Mouse (Mus musculus): Measurements from ENCODE around the gene Fut2. TPM values are rescaled to one million over a fixed set of nuclear protein-coding genes. Genes with fewer than 3 reads are reported as not detected.

Gene Fut2
- polyA plus RNA-seq, 1 experiment = 0.01 TPM

- Histone ChIP-seq H3ac (ENCODE audit: control insufficient read depth, insufficient read length, low read depth) (no peak overlapping the region), H3K27me3 (ENCODE audit: control insufficient read depth, insufficient read depth, insufficient read length) (no peaks in the 10 kb centered on the region)
These were observed 42.1 kb upstream of the Fut2 start for GRCm38 (mm10) chr7:45708221-45708761.

GRCm38 (mm10) chr7:45707375-45707967, 41.3 kb upstream of the Fut2 start:
- no peaks in the 10 kb centered on the region for H3K79me3 ChIP-seq (ENCODE audit: low read depth)
- H3K36me3 ChIP-seq (ENCODE audit: control insufficient read depth, insufficient read depth) = no peaks in the 10 kb centered on the region
- no peaks in the 10 kb centered on the region for H3K27me3 ChIP-seq (ENCODE audit: control insufficient read depth, insufficient read depth, insufficient read length)
- peak overlapping the region; percentile 31 for H3ac ChIP-seq (ENCODE audit: control insufficient read depth, insufficient read length, low read depth)
- H3K4me3 ChIP-seq (ENCODE audit: insufficient read depth, poor library complexity, severe bottlenecking) = no peak overlapping the region
- no peaks in the 10 kb centered on the region for H3K79me2 ChIP-seq (ENCODE audit: control insufficient read depth, insufficient read depth)
- TF ChIP-seq USF1 (IDR thresholded peaks at IDR 0.05; ENCODE audit: low read depth) (peak; percentile 87), MYOG (IDR thresholded peaks at IDR 0.05; ENCODE audit: control insufficient read depth, extremely low read depth, insufficient read length) (no peak), FOSL1 (IDR thresholded peaks at IDR 0.05; ENCODE audit: insufficient read depth, low read length, poor library complexity, severe bottlenecking) (no peak), MAX (IDR thresholded peaks at IDR 0.05) (peak; percentile 72), MYOD1 (IDR thresholded peaks at IDR 0.05; ENCODE audit: control insufficient read depth, insufficient read length, low read depth) (no peak)

More at GRCm38 (mm10) chr7:45708221-45708761, 42.1 kb upstream of the Fut2 start:
- TF ChIP-seq FOSL1 (IDR thresholded peaks at IDR 0.05; ENCODE audit: insufficient read depth, low read length, poor library complexity, severe bottlenecking) (no peak), CTCF (IDR thresholded peaks at IDR 0.05; ENCODE audit: control insufficient read depth, insufficient read depth, insufficient read length) (no peak), MYOD1 (IDR thresholded peaks at IDR 0.05; ENCODE audit: control insufficient read depth, insufficient read length, low read depth) (no peak), MAX (IDR thresholded peaks at IDR 0.05) (no peak), USF1 (IDR thresholded peaks at IDR 0.05; ENCODE audit: low read depth) (no peak), MYOG (IDR thresholded peaks at IDR 0.05; ENCODE audit: control insufficient read depth, extremely low read depth, insufficient read length) (no peak), CEBPB (IDR thresholded peaks at IDR 0.05; ENCODE audit: low read depth) (no peak)
- Histone ChIP-seq H3K4me3 (ENCODE audit: insufficient read depth, poor library complexity, severe bottlenecking) (no peak overlapping the region), H3K79me3 (ENCODE audit: low read depth) (no peaks in the 10 kb centered on the region), H3K79me2 (ENCODE audit: control insufficient read depth, insufficient read depth) (no peaks in the 10 kb centered on the region), H3K36me3 (ENCODE audit: control insufficient read depth, insufficient read depth) (no peaks in the 10 kb centered on the region)

GRCm38 (mm10) chr7:45706721-45707241, 40.6 kb upstream of the Fut2 start:
- TF ChIP-seq MAX (IDR thresholded peaks at IDR 0.05) (no peak), FOSL1 (IDR thresholded peaks at IDR 0.05; ENCODE audit: insufficient read depth, low read length, poor library complexity, severe bottlenecking) (no peak), CTCF (IDR thresholded peaks at IDR 0.05; ENCODE audit: control insufficient read depth, insufficient read depth, insufficient read length) (no peak)
- Histone ChIP-seq H3K4me3 (ENCODE audit: insufficient read depth, poor library complexity, severe bottlenecking) (peak overlapping the region; percentile 37), H3ac (ENCODE audit: control insufficient read depth, insufficient read length, low read depth) (peak overlapping the region; percentile 68), H3K36me3 (ENCODE audit: control insufficient read depth, insufficient read depth) (no peaks in the 10 kb centered on the region), H3K79me2 (ENCODE audit: control insufficient read depth, insufficient read depth) (no peaks in the 10 kb centered on the region), H3K27me3 (ENCODE audit: control insufficient read depth, insufficient read depth, insufficient read length) (no peaks in the 10 kb centered on the region), H3K79me3 (ENCODE audit: low read depth) (no peaks in the 10 kb centered on the region)

- peak overlapping the region; percentile 37 for H3K4me3 ChIP-seq (ENCODE audit: insufficient read depth, poor library complexity, severe bottlenecking)
- no peaks in the 10 kb centered on the region for H3K79me3 ChIP-seq (ENCODE audit: low read depth)
- no peak overlapping the region for H3ac ChIP-seq (ENCODE audit: control insufficient read depth, insufficient read length, low read depth)
- no peak for TF ChIP-seq FOSL1 (IDR thresholded peaks at IDR 0.05; ENCODE audit: insufficient read depth, low read length, poor library complexity, severe bottlenecking)
- TF ChIP-seq MYOD1 (IDR thresholded peaks at IDR 0.05; ENCODE audit: control insufficient read depth, insufficient read length, low read depth) = no peak
- TF ChIP-seq MYOG (IDR thresholded peaks at IDR 0.05; ENCODE audit: control insufficient read depth, extremely low read depth, insufficient read length) = no peak
- TF ChIP-seq USF1 (IDR thresholded peaks at IDR 0.05; ENCODE audit: low read depth) = no peak
- no peak for TF ChIP-seq MAX (IDR thresholded peaks at IDR 0.05)
- TF ChIP-seq CTCF (IDR thresholded peaks at IDR 0.05; ENCODE audit: control insufficient read depth, insufficient read depth, insufficient read length) = no peak
- no peak for TF ChIP-seq CEBPB (IDR thresholded peaks at IDR 0.05; ENCODE audit: low read depth)
- H3K27me3 ChIP-seq (ENCODE audit: control insufficient read depth, insufficient read depth, insufficient read length) = no peaks in the 10 kb centered on the region
- H3K79me2 ChIP-seq (ENCODE audit: control insufficient read depth, insufficient read depth) = no peaks in the 10 kb centered on the region
- no peaks in the 10 kb centered on the region for H3K36me3 ChIP-seq (ENCODE audit: control insufficient read depth, insufficient read depth)
These were observed 39.7 kb upstream of the Fut2 start for GRCm38 (mm10) chr7:45705873-45706281.

- TF ChIP-seq FOSL1 (IDR thresholded peaks at IDR 0.05; ENCODE audit: insufficient read depth, low read length, poor library complexity, severe bottlenecking) (no peak), MAX (IDR thresholded peaks at IDR 0.05) (no peak), USF1 (IDR thresholded peaks at IDR 0.05; ENCODE audit: low read depth) (no peak), MYOD1 (IDR thresholded peaks at IDR 0.05; ENCODE audit: control insufficient read depth, insufficient read length, low read depth) (no peak), CTCF (IDR thresholded peaks at IDR 0.05; ENCODE audit: control insufficient read depth, insufficient read depth, insufficient read length) (no peak), CEBPB (IDR thresholded peaks at IDR 0.05; ENCODE audit: low read depth) (no peak), MYOG (IDR thresholded peaks at IDR 0.05; ENCODE audit: control insufficient read depth, extremely low read depth, insufficient read length) (no peak)
- H3K79me2 ChIP-seq (ENCODE audit: control insufficient read depth, insufficient read depth) = no peaks in the 10 kb centered on the region
- H3ac ChIP-seq (ENCODE audit: control insufficient read depth, insufficient read length, low read depth) = peak overlapping the region; percentile 40
- peak overlapping the region; percentile 37 for H3K4me3 ChIP-seq (ENCODE audit: insufficient read depth, poor library complexity, severe bottlenecking)
- H3K36me3 ChIP-seq (ENCODE audit: control insufficient read depth, insufficient read depth) = no peaks in the 10 kb centered on the region
- no peaks in the 10 kb centered on the region for H3K79me3 ChIP-seq (ENCODE audit: low read depth)
- H3K27me3 ChIP-seq (ENCODE audit: control insufficient read depth, insufficient read depth, insufficient read length) = peaks cover 2% of the 10 kb centered on the region
These were observed 39.3 kb upstream of the Fut2 start for GRCm38 (mm10) chr7:45705443-45705864.

Data from C2C12 (cell line).